Mouse (Mus musculus): ENCODE measurements around the gene Klhl28.

GRCm38 (mm10) chr12:64975558-64975957 lies 10.2 kb upstream of the Klhl28 start:
- TF ChIP-seq GATA1 (IDR thresholded peaks at IDR 0.05; ENCODE audit: low read length) (no peak), TAL1 (IDR thresholded peaks at IDR 0.05; ENCODE audit: low read length) (no peak)

Data from erythroblast, embryonic 14.5 days (primary cell).